Mouse (Mus musculus) ES-Bruce4 (cell line): Measurements from ENCODE around the gene 4930568D16Rik.

Source experiments
- CTCF ChIP-seq: IDR thresholded peaks from one replicate; pipeline ENCODE4 v1.8.1; 2011; ENCODE audit warnings: low read depth, low read length
- EP300 ChIP-seq: IDR thresholded peaks from 2 replicates; pipeline ENCODE4 v1.6.1; 2011; ENCODE audit warnings: low read depth, low read length; ENCODE audit not compliant: insufficient read depth
- POLR2A ChIP-seq: IDR thresholded peaks from one replicate; pipeline ENCODE4 v1.8.1; 2011; ENCODE audit warnings: low read length; ENCODE audit not compliant: insufficient read depth

DNA sequence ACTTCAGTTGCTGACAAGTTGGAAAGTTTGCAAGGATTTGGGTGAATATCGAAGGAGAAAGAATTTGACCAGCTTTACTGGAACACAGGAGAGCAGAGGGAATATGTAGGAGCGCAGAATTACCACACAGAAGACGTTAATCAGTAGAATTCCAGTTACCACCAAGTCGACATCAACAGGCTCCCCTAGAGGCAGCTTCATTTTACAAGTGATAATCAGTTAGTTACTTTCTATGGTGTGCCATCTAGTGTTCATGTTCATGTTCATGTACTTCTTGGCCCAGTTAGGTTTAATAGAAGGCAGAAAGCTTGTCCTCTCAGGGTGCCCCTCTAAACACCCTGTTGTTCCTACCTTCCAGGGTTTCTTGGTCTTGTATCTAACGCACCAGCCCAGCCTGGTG lies 18.3 kb downstream of the 4930568D16Rik start:
- no peak for TF ChIP-seq EP300
- TF ChIP-seq POLR2A = no peak
- TF ChIP-seq CTCF = no peak
